Mouse (Mus musculus) embryo, embryonic 9.5 days (tissue): ENCODE data around the gene Arhgef25.
"Not testable (repeated sequence)": the region's sequence is repeated elsewhere in the genome, so short reads cannot be mapped to it uniquely, and the experiment has no call there.

ENCODE experiments used
- DNase-seq: peaks from one replicate; pipeline ENCODE4 v3.0.0-alpha.2; 2017; ENCODE audit errors: extremely low spot score

Gene Arhgef25

GRCm38 (mm10) chr10:127138328-127139141 lies 51.3 kb downstream of the Arhgef25 start:
- no peak for DNase-seq

DNA sequence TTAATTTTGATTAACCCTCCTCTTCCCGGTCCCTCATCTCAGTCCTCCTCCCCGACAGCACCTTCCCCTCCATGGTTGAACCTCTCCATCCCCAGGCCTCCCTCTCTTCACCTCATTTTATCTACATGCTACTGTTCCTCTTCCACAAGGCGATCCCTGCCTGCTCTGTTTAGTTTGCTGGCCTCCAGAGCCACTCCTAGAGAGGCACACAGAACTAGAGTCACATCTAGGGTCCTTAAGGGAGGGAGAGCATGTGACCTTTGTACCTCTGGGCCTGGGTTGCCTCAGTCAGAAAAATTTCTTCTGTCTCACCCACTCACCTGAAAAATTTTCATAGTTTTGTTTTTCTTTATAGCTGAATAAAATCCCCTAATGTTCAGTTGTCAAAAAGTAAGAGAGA lies 52.0 kb downstream of the Arhgef25 start:
- no peak for DNase-seq

DNA sequence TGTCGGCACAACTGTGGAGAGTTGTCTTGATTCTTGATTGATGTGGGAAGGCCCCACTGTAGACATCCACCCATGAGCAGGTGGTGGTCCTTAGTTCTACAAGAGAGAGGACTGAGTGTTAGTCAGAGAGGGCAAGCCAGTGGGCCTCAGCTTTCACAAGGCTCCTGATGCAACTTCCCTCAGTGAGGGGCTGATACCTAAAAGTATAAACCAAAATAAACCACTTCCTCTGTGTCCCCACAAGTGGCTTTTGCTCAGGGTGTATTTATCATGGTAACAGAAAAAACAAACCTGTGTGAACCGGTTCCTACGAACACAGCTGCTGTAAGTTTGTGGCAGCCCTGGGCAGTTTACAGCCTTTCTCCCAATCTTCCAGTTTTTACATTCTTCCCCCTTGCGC lies 53.4 kb downstream of the Arhgef25 start:
- no peak for DNase-seq

GRCm38 (mm10) chr10:127135118-127135836 lies 54.6 kb downstream of the Arhgef25 start:
- no peak for DNase-seq

DNA sequence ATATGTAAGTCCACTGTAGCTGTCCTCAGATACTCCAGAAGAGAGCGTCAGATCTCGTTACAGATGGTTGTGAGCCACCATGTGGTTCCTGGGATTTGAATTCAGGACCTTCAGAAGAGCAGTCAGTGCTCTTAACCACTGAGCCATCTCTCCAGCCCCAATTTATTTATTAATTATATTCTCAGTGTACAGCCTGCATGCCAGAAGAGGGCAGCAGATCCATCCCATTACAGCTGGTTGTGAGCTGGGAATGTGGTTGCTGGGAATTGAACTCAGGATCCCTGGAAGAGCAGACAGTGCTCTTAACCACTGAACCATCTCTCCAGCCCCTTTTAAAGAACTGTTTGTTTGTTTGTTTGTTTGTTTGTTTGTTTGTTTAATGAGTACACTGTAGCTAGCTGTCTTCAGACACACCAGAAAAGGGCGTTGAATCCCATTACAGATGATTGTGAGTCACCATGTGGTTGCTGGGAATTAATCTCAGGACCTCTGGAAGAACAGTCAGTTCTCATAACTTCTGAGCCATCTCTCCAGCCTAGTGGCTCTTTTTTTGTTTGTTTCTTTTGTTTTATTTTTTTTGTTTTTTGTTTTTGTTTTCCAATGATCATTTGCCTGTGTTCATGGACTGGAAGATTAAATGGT lies 55.4 kb downstream of the Arhgef25 start:
- not testable (repeated sequence) for DNase-seq
